Mouse (Mus musculus): ENCODE results near the gene Calr. TPM values are rescaled to one million over a fixed set of nuclear protein-coding genes. Genes with fewer than 3 reads are reported as not detected.

Gene Calr
- polyA plus RNA-seq, 1 experiment = 385 TPM

DNA sequence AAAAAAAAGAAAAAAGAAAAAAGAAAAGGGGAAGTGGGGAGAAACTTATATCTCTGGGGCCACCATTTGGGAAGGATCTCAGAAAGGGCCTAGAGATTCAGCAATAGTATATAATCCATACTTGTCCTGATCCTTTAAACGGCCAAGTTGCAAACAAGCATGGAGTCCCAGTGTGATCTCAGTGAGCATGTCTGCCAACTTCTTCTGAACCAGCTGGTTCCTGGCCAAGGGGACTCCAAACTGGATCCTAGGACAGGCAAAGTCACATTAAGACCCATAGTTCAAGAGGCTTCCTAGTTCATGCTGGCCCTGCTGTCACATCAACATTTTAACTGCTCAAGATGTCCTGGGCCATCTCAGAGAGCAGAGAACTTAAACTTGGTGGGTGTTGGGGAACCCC is 42.4 kb upstream of the Calr start:
- Histone ChIP-seq H3K27me3 (ENCODE audit: control insufficient read depth, insufficient read depth, insufficient read length) (no peaks in the 10 kb centered on the region), H3ac (ENCODE audit: control insufficient read depth, insufficient read length) (no peak overlapping the region), H3K4me2 (ENCODE audit: low read depth) (no peak overlapping the region), H3K79me2 (ENCODE audit: control insufficient read depth, insufficient read depth) (no peaks in the 10 kb centered on the region), H3K36me3 (ENCODE audit: control insufficient read depth, insufficient read depth) (no peaks in the 10 kb centered on the region), H3K4me3 (no peak overlapping the region)
- TF ChIP-seq TCF12 (IDR thresholded peaks at IDR 0.05; ENCODE audit: insufficient read depth, poor library complexity, severe bottlenecking) (no peak), POLR2AphosphoS2 (IDR thresholded peaks at IDR 0.05; ENCODE audit: insufficient read length, low read depth) (no peak), CEBPB (IDR thresholded peaks at IDR 0.05; ENCODE audit: insufficient read depth, poor library complexity, severe bottlenecking) (no peak), MAX (IDR thresholded peaks at IDR 0.05; ENCODE audit: low read depth) (no peak), SRF (IDR thresholded peaks at IDR 0.05; ENCODE audit: control insufficient read depth, insufficient read length, low read depth) (no peak)

DNA sequence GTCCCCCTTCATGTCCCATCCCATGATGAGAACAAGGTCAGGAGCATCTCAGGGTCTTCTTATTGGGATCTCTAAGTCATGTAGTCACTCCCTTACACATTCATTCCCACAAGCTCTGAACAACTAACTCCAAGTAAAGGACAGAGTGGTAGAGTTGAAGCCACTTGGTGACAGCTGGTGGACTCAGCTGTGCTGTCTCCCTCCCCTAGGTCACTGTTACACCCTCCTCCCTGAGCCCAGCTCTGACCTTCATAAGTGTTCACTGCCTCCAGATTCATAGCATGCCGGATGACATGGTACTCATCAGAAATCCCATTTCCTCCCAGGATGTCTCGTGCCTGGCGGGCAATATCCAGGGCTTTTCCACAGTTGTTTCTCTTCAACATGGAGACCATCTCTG is 41.5 kb upstream of the Calr start:
- peak; percentile 27 to 85 (median 78) for TF ChIP-seq MYOG (IDR thresholded peaks at IDR 0.05; ENCODE audit: control insufficient read depth in 1 of 3, insufficient read depth in 1 of 3, insufficient read length in 2 of 3, low read depth in 2 of 3)
- TF ChIP-seq TCF12 (IDR thresholded peaks at IDR 0.05; ENCODE audit: insufficient read depth, poor library complexity, severe bottlenecking) = no peak
- TF ChIP-seq TCF3 (IDR thresholded peaks at IDR 0.05; ENCODE audit: insufficient read length, low read depth) = peak; percentile 20
- peak in 2 of 3 experiments; percentile 62 to 74 for TF ChIP-seq MYOD1 (IDR thresholded peaks at IDR 0.05; ENCODE audit: control insufficient read depth in 1 of 3, insufficient read length in 2 of 3, low read depth in 2 of 3)
- Histone ChIP-seq H3K27me3 (ENCODE audit: control insufficient read depth, insufficient read depth, insufficient read length) (no peaks in the 10 kb centered on the region), H3K79me2 (ENCODE audit: control insufficient read depth, insufficient read depth) (no peaks in the 10 kb centered on the region), H3ac (ENCODE audit: control insufficient read depth, insufficient read length) (no peak overlapping the region), H3K36me3 (ENCODE audit: control insufficient read depth, insufficient read depth) (no peaks in the 10 kb centered on the region), H3K4me3 (no peak overlapping the region), H3K4me2 (ENCODE audit: low read depth) (no peak overlapping the region)

DNA sequence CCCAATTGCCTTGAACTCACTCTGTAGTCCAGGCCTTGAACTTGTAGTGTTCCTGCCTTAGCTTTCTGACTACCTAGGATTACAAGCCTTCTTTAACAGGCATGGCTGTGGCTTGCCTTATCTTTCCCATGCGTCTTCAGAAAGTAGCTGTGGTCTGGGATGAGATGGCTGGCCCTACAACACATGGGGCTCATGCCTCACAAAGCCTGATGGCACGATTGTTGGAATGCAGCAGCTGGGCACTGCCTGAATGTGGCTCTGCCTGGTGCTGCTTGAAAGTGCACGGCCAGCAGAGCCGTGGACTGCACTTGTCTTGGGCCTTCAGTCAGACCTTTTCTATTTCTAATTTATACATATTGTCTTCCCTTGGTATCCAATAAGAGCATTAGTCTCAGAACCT is 38.0 kb upstream of the Calr start:
- H3ac ChIP-seq (ENCODE audit: control insufficient read depth, insufficient read length) = no peak overlapping the region
- no peaks in the 10 kb centered on the region for H3K27me3 ChIP-seq (ENCODE audit: control insufficient read depth, insufficient read depth, insufficient read length)
- no peak overlapping the region for H3K4me2 ChIP-seq (ENCODE audit: low read depth)
- H3K36me3 ChIP-seq (ENCODE audit: control insufficient read depth, insufficient read depth) = no peaks in the 10 kb centered on the region
- no peak overlapping the region for H3K4me3 ChIP-seq
- H3K79me2 ChIP-seq (ENCODE audit: control insufficient read depth, insufficient read depth) = no peaks in the 10 kb centered on the region
- no peak for TF ChIP-seq REST (IDR thresholded peaks at IDR 0.05; ENCODE audit: insufficient read depth, insufficient read length)
- no peak for TF ChIP-seq POLR2A (IDR thresholded peaks at IDR 0.05; ENCODE audit: insufficient read length, low read depth)
- peak in 2 of 3 experiments; percentile 75 to 82 for TF ChIP-seq MYOD1 (IDR thresholded peaks at IDR 0.05; ENCODE audit: control insufficient read depth in 1 of 3, insufficient read length in 2 of 3, low read depth in 2 of 3)
- TF ChIP-seq MYOG (IDR thresholded peaks at IDR 0.05; ENCODE audit: control insufficient read depth in 1 of 3, insufficient read depth in 1 of 3, insufficient read length in 2 of 3, low read depth in 2 of 3) = peak; percentile 84 to 96 (median 85)
- peak; percentile 34 for TF ChIP-seq TCF12 (IDR thresholded peaks at IDR 0.05; ENCODE audit: insufficient read depth, poor library complexity, severe bottlenecking)
- no peak for TF ChIP-seq MAX (IDR thresholded peaks at IDR 0.05; ENCODE audit: low read depth)
- no peak for TF ChIP-seq SRF (IDR thresholded peaks at IDR 0.05; ENCODE audit: control insufficient read depth, insufficient read length, low read depth)
- no peak for TF ChIP-seq POLR2AphosphoS2 (IDR thresholded peaks at IDR 0.05; ENCODE audit: insufficient read length, low read depth)
- peak; percentile 43 for TF ChIP-seq TCF3 (IDR thresholded peaks at IDR 0.05; ENCODE audit: insufficient read length, low read depth)
- TF ChIP-seq E2F4 (IDR thresholded peaks at IDR 0.05; ENCODE audit: insufficient read depth) = no peak

DNA sequence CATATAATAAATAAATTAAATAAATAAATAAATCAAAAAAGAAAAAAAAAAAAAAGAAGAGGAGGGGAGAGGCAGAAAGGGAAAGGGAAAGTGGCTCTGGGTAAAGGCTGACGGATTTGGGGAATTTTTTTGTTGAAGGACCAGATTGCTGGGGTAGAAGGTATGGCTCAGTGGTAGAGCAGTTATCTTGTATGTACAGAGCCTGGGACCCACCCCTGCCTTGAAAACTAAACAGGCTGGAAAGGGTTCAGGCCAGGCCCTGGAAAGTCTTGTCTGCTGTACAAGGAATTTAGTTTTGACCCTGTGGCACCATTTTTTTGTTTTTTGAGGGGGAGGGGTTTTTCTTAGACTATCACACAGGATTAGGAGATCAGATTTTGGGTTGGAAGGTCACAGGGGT is 32.2 kb upstream of the Calr start:
- no peak overlapping the region for H3K4me3 ChIP-seq
- no peak for TF ChIP-seq CEBPB (IDR thresholded peaks at IDR 0.05; ENCODE audit: insufficient read depth, poor library complexity, severe bottlenecking)
- TF ChIP-seq MYOD1 (IDR thresholded peaks at IDR 0.05; ENCODE audit: control insufficient read depth in 1 of 3, insufficient read length in 2 of 3, low read depth in 2 of 3) = no peak
- no peak for TF ChIP-seq E2F4 (IDR thresholded peaks at IDR 0.05; ENCODE audit: insufficient read depth)
- no peak for TF ChIP-seq SRF (IDR thresholded peaks at IDR 0.05; ENCODE audit: control insufficient read depth, insufficient read length, low read depth)
- no peak for TF ChIP-seq USF1 (IDR thresholded peaks at IDR 0.05; ENCODE audit: low read depth)
- no peak for TF ChIP-seq MAX (IDR thresholded peaks at IDR 0.05; ENCODE audit: low read depth)
- no peak for TF ChIP-seq POLR2A (IDR thresholded peaks at IDR 0.05; ENCODE audit: insufficient read length, low read depth)
- no peak for TF ChIP-seq REST (IDR thresholded peaks at IDR 0.05; ENCODE audit: insufficient read depth, insufficient read length)
- no peak for TF ChIP-seq MYOG (IDR thresholded peaks at IDR 0.05; ENCODE audit: control insufficient read depth in 1 of 3, insufficient read depth in 1 of 3, insufficient read length in 2 of 3, low read depth in 2 of 3)
- no peak for TF ChIP-seq POLR2AphosphoS2 (IDR thresholded peaks at IDR 0.05; ENCODE audit: insufficient read length, low read depth)
- no peak for TF ChIP-seq TCF12 (IDR thresholded peaks at IDR 0.05; ENCODE audit: insufficient read depth, poor library complexity, severe bottlenecking)
- no peak for TF ChIP-seq TCF3 (IDR thresholded peaks at IDR 0.05; ENCODE audit: insufficient read length, low read depth)
- H3K36me3 ChIP-seq (ENCODE audit: control insufficient read depth, insufficient read depth) = no peaks in the 10 kb centered on the region
- H3K27me3 ChIP-seq (ENCODE audit: control insufficient read depth, insufficient read depth, insufficient read length) = no peaks in the 10 kb centered on the region
- H3ac ChIP-seq (ENCODE audit: control insufficient read depth, insufficient read length) = no peak overlapping the region
- H3K79me2 ChIP-seq (ENCODE audit: control insufficient read depth, insufficient read depth) = no peaks in the 10 kb centered on the region
- H3K4me2 ChIP-seq (ENCODE audit: low read depth) = no peak overlapping the region

DNA sequence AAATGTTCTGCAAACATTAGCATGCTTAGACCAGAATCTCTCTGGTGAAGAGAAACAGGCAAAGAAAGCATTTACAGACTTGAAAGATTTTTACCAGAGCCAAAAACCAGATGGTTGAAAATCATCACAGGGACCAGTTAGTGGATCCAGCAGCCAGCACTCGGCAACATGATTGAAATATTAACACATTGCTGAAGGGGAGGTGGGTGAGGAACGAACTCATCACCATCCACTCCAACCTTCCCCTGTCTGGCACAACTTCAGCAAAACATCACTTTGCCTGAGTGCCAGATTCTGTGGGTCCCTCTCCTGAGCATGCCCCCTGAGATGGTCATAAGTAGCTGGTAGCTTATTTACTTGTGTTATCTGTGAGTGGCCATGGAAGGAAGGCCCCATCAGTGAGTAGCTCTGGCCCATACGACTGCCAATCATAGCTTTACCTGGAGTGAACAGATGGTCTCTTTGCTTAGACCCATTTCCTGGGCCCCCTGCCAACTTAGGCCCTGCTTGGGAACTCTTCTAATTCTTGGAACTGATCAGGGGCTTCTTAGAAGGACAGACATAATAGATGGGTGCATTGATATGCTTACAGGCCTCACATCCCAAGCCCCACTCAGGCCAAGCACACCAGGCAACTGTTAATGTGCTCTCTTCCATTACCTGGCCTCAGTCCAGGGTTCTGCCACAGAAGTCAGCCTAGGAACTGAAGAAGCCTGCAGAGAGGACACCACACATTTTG is 30.7 kb upstream of the Calr start:
- Histone ChIP-seq H3K79me2 (ENCODE audit: control insufficient read depth, insufficient read depth) (no peaks in the 10 kb centered on the region), H3K4me2 (ENCODE audit: low read depth) (no peak overlapping the region), H3K36me3 (ENCODE audit: control insufficient read depth, insufficient read depth) (no peaks in the 10 kb centered on the region), H3K4me3 (no peak overlapping the region), H3ac (ENCODE audit: control insufficient read depth, insufficient read length) (no peak overlapping the region), H3K27me3 (ENCODE audit: control insufficient read depth, insufficient read depth, insufficient read length) (no peaks in the 10 kb centered on the region)
- TF ChIP-seq MYOG (IDR thresholded peaks at IDR 0.05; ENCODE audit: control insufficient read depth in 1 of 3, insufficient read depth in 1 of 3, insufficient read length in 2 of 3, low read depth in 2 of 3) (no peak), TCF12 (IDR thresholded peaks at IDR 0.05; ENCODE audit: insufficient read depth, poor library complexity, severe bottlenecking) (no peak), E2F4 (IDR thresholded peaks at IDR 0.05; ENCODE audit: insufficient read depth) (no peak), MAX (IDR thresholded peaks at IDR 0.05; ENCODE audit: low read depth) (no peak), REST (IDR thresholded peaks at IDR 0.05; ENCODE audit: insufficient read depth, insufficient read length) (no peak), TCF3 (IDR thresholded peaks at IDR 0.05; ENCODE audit: insufficient read length, low read depth) (no peak)
